Mouse (Mus musculus) erythroblast, adult 5-6 weeks (primary cell): Measurements from ENCODE around the gene Phkg1. TPM values are rescaled to one million over a fixed set of nuclear protein-coding genes. Genes with fewer than 3 reads are reported as not detected.

Source experiments
- ATAC-seq: replicated peaks from 2 replicates; pipeline ENCODE4 v1.8.0; 2016; ENCODE audit warnings: moderate number of reproducible peaks, mild to moderate bottlenecking, moderate TSS enrichment, inconsistent platforms; ENCODE audit not compliant: poor library complexity, low FRiP score, severe bottlenecking
- total RNA-seq, 2 experiments: library from RNA; stranded (forward) in 1 of 2; stranded (reverse) in 1 of 2; fragments of 150-400 nt in 1 of 2; fragments of 200-764, 138-1000 nt in 1 of 2; gene quantifications; 2 replicates each; pipeline versions ENCODE4 v1.2.3 to v1.2.4; 2015 to 2017; ENCODE audit warnings: low replicate concordance in 2 of 2

Phkg1 gene
- total RNA-seq, 2 experiments from 2014 or later: not detected

GRCm38 (mm10) chr5:129847558-129847820, 50.9 kb downstream of the Phkg1 start:
- ATAC-seq: no peak; the same call in 1 of the 2 replicates

- ATAC-seq: peak; percentile 99
These were observed 51.4 kb downstream of the Phkg1 start, which contains the start of gene Sumf2 for GRCm38 (mm10) chr5:129846752-129847557. Gene Sumf2 (plus strand): TSS chr5:129846986.

- no peak for ATAC-seq
These were observed 53.5 kb downstream of the Phkg1 start for GRCm38 (mm10) chr5:129844848-129845247.

Other genes with a start within 250 kb of the Phkg1 start
- gene Zfp11, start 228.4 kb downstream of the Phkg1 start, total RNA-seq (2015; ENCODE audit: low replicate concordance): 2.7 and 3.7 TPM in 2 replicates
- 0.28 and 1.5 TPM in 2 replicates for gene Zfp11, start 228.4 kb downstream of the Phkg1 start, total RNA-seq (2017; ENCODE audit: low replicate concordance)
- gene Sept14, start 190.0 kb downstream of the Phkg1 start, total RNA-seq (2015; ENCODE audit: low replicate concordance): not detected in 2 replicates
- not detected in 2 replicates for gene Sept14, start 190.0 kb downstream of the Phkg1 start, total RNA-seq (2017; ENCODE audit: low replicate concordance)
- 26.1 and 70.1 TPM in 2 replicates for gene Mrps17, start 183.1 kb downstream of the Phkg1 start, total RNA-seq (2015; ENCODE audit: low replicate concordance)
- 10.6 and 17.0 TPM in 2 replicates for gene Mrps17, start 183.1 kb downstream of the Phkg1 start, total RNA-seq (2017; ENCODE audit: low replicate concordance)
- 7.9 and 12.3 TPM in 2 replicates for gene Nipsnap2, start 173.5 kb downstream of the Phkg1 start, total RNA-seq (2015; ENCODE audit: low replicate concordance)
- 5.4 and 9.5 TPM in 2 replicates for gene Nipsnap2, start 173.5 kb downstream of the Phkg1 start, total RNA-seq (2017; ENCODE audit: low replicate concordance)
- gene Psph, start 111.1 kb downstream of the Phkg1 start, total RNA-seq (2015; ENCODE audit: low replicate concordance): 8.5 and 9.2 TPM in 2 replicates
- 4.6 and 6.2 TPM in 2 replicates for gene Psph, start 111.1 kb downstream of the Phkg1 start, total RNA-seq (2017; ENCODE audit: low replicate concordance)
- gene Sumf2, start 51.6 kb downstream of the Phkg1 start, total RNA-seq (2015; ENCODE audit: low replicate concordance): 0.96 and 1.7 TPM in 2 replicates
- gene Sumf2, start 51.6 kb downstream of the Phkg1 start, total RNA-seq (2017; ENCODE audit: low replicate concordance): 3.6 and 5.4 TPM in 2 replicates
- 105 and 122 TPM in 2 replicates for gene Chchd2, start 11.1 kb downstream of the Phkg1 start, total RNA-seq (2015; ENCODE audit: low replicate concordance)
- 41.2 and 119 TPM in 2 replicates for gene Chchd2, start 11.1 kb downstream of the Phkg1 start, total RNA-seq (2017; ENCODE audit: low replicate concordance)
- gene Zbed5, start 2.8 kb downstream of the Phkg1 start, total RNA-seq (2015; ENCODE audit: low replicate concordance): 1.3 TPM in 1 of 2 replicates, not detected in the other
- 0.68 TPM in 1 of 2 replicates, not detected in the other for gene Zbed5, start 2.8 kb downstream of the Phkg1 start, total RNA-seq (2017; ENCODE audit: low replicate concordance)
- not detected in 2 replicates for gene Nupr1l, start 10.0 kb upstream of the Phkg1 start, total RNA-seq (2015; ENCODE audit: low replicate concordance)
- not detected in 2 replicates for gene Nupr1l, start 10.0 kb upstream of the Phkg1 start, total RNA-seq (2017; ENCODE audit: low replicate concordance)
- gene Vkorc1l1, start 43.4 kb upstream of the Phkg1 start, total RNA-seq (2015; ENCODE audit: low replicate concordance): 39.8 and 49.3 TPM in 2 replicates
- 27.2 and 30.7 TPM in 2 replicates for gene Vkorc1l1, start 43.4 kb upstream of the Phkg1 start, total RNA-seq (2017; ENCODE audit: low replicate concordance)
- 22.1 and 25.5 TPM in 2 replicates for gene Gusb, start 104.5 kb upstream of the Phkg1 start, total RNA-seq (2015; ENCODE audit: low replicate concordance)
- gene Gusb, start 104.5 kb upstream of the Phkg1 start, total RNA-seq (2017; ENCODE audit: low replicate concordance): 8.9 and 13.4 TPM in 2 replicates
- 1.9 and 11.3 TPM in 2 replicates for gene Asl, start 130.7 kb upstream of the Phkg1 start, total RNA-seq (2015; ENCODE audit: low replicate concordance)
- 2.0 and 2.6 TPM in 2 replicates for gene Asl, start 130.7 kb upstream of the Phkg1 start, total RNA-seq (2017; ENCODE audit: low replicate concordance)
- gene Crcp, start 130.7 kb upstream of the Phkg1 start, total RNA-seq (2015; ENCODE audit: low replicate concordance): 9.2 and 16.5 TPM in 2 replicates
- 18.7 and 21.6 TPM in 2 replicates for gene Crcp, start 130.7 kb upstream of the Phkg1 start, total RNA-seq (2017; ENCODE audit: low replicate concordance)
- 7.9 and 14.4 TPM in 2 replicates for gene Tpst1, start 174.8 kb upstream of the Phkg1 start, total RNA-seq (2015; ENCODE audit: low replicate concordance)
- gene Tpst1, start 174.8 kb upstream of the Phkg1 start, total RNA-seq (2017; ENCODE audit: low replicate concordance): 2.1 and 3.5 TPM in 2 replicates
- gene Kctd7, start 246.3 kb upstream of the Phkg1 start, total RNA-seq (2015; ENCODE audit: low replicate concordance): 0.96 and 2.3 TPM in 2 replicates
- gene Kctd7, start 246.3 kb upstream of the Phkg1 start, total RNA-seq (2017; ENCODE audit: low replicate concordance): 1.3 and 2.0 TPM in 2 replicates